Mouse (Mus musculus): ENCODE measurements around the gene Serpinb6a.

DNA sequence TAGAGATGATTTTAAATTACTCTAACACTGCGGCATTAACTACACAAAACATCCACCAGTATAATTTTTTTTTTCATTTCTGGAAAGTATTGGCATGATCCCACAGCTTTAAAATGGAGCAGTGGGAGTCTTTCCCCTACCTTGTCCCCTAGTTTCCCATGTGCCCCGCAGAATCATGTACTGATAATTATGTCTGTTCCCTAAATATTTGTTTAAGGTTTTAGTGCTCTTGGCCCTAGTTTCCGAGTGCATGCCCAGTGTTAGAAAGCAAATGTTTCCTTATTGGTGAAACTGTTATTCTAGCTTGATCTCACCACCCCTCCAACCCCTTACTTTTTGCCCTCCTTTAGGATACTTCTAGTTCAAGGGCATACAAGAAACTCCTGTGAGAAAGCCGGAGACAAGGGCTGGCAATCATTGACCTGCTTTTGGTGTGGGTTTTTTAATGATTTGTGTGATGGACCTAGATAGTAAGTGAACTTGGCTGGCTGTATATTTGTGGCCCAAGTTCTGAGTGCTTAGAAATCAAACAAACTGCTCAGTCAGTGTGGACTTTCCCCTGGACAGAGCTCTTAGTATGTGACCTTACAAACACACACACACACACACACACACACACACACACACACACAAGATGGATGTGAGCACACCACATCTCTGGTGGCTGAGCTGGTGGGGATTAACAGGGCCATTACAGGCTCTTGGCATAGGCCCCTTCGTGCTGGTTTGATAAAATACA, 43.1 kb upstream of the Serpinb6a start:
- TF ChIP-seq CTCF (IDR thresholded peaks at IDR 0.05; ENCODE audit: control insufficient read depth, insufficient read depth, insufficient read length), result no peak
- no peak for TF ChIP-seq MYOG (IDR thresholded peaks at IDR 0.05; ENCODE audit: control insufficient read depth, extremely low read depth, insufficient read length)
- TF ChIP-seq MAX (IDR thresholded peaks at IDR 0.05), result no peak
- TF ChIP-seq CEBPB (IDR thresholded peaks at IDR 0.05; ENCODE audit: low read depth), result no peak
- TF ChIP-seq MYOD1 (IDR thresholded peaks at IDR 0.05; ENCODE audit: control insufficient read depth, insufficient read length, low read depth), result no peak
- no peak for TF ChIP-seq USF1 (IDR thresholded peaks at IDR 0.05; ENCODE audit: low read depth)
